Mouse (Mus musculus) bone marrow macrophage, adult 2 months (primary cell): ENCODE measurements around the gene Kcnh2. TPM values are rescaled to one million over a fixed set of nuclear protein-coding genes. Genes with fewer than 3 reads are reported as not detected.
A peak's percentile ranks its signal among the peaks of the same experiment; 100 is the strongest.

Source experiments
- H3K27ac ChIP-seq: 2 replicates; pipeline ENCODE4 v1.5.1; 2012; ENCODE audit warnings: low read depth, low read length; ENCODE audit not compliant: insufficient read depth
- H3K4me1 ChIP-seq: 2 replicates; pipeline ENCODE4 v1.6.1; 2012; ENCODE audit warnings: low read length; ENCODE audit not compliant: control insufficient read depth, insufficient read depth
- H3K4me3 ChIP-seq: 2 replicates; pipeline ENCODE4 v1.5.1; 2012; ENCODE audit warnings: mild to moderate bottlenecking, low read length, moderate library complexity; ENCODE audit not compliant: insufficient read depth
- CTCF ChIP-seq: IDR thresholded peaks from 2 replicates; pipeline ENCODE4 v1.5.1; 2012; ENCODE audit warnings: low read depth, mild to moderate bottlenecking, low read length, moderate library complexity
- POLR2A ChIP-seq: IDR thresholded peaks from 2 replicates; pipeline ENCODE4 v1.6.1; 2012; ENCODE audit warnings: mild to moderate bottlenecking, low read depth, low read length, borderline replicate concordance
- polyA plus RNA-seq: library from polyadenylated mRNA; stranded (reverse); fragments of >200 nt; gene quantifications from 2 replicates; pipeline ENCODE4 v1.2.4, GENCODE M21; 2012; ENCODE audit not compliant: missing spikeins, insufficient read depth, insufficient read length

Gene Kcnh2
- polyA plus RNA-seq, 1 experiment: not detected

DNA sequence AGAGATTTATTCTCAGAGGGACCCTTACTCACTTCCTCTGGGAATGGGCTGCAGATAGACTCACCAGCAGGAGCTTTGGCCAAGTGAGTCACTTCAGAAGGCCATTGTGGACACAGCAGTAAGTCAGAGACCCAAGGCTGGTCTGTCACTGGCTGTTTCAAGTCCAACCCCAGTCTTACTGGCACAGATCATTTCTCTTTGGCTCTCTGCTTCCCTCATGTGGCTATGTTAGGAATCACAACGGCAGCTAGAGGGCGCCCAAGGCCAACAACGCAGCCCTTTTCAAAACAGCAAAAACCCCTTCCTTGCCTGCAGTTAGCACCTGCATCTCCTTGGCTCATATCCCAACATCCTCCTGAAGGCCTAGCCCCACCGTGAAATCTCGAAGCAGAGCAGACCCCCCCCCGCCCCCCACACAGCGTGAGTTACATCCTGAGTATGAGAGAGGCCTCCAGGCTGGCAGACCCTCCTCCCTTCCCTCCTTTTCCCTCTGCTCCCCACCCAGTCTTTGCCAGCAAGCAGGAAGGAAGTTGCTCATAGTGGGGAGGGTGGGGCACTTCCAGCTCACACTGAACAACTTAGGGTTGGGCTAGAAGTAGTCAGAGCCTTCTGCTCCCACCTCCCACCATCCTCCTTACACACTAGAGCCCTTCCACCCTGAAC is 9.5 kb upstream of the Kcnh2 start:
- TF ChIP-seq POLR2A: no peak
- TF ChIP-seq CTCF: peak; percentile 91
- no peak overlapping the region for H3K4me3 ChIP-seq
- H3K4me1 ChIP-seq: peaks cover 5% of the 10 kb centered on the region
- H3K27ac ChIP-seq: no peak overlapping the region

DNA sequence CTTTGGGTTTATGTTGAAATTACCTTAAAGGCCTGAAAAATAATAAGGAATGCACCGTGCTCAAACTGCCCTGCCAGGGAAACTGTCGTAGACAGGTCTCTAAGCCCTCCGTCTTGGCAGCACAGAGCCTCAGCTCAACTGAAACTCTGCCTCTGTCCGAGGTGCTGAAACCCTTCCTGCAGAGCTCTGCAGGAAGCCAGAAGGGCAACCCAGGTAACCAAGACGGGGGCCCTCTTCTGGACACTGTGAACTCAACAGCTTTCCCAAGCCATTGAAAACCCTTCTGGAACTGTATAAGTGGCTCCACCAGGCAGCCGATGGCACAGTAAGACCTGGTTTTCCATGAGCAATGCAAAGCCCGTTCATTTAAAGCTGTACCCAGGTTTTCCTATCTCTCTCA is 6.1 kb upstream of the Kcnh2 start:
- peaks cover 5% of the 10 kb centered on the region for H3K4me1 ChIP-seq
- H3K27ac ChIP-seq: no peak overlapping the region
- H3K4me3 ChIP-seq: no peak overlapping the region
- no peak for TF ChIP-seq CTCF
- TF ChIP-seq POLR2A: no peak

GRCm38 (mm10) chr5:24356764-24357163 is 5.4 kb upstream of the Kcnh2 start:
- H3K27ac ChIP-seq: no peak overlapping the region
- no peak overlapping the region for H3K4me3 ChIP-seq
- TF ChIP-seq POLR2A (no peak), CTCF (no peak)
- H3K4me1 ChIP-seq: peaks cover 5% of the 10 kb centered on the region

DNA sequence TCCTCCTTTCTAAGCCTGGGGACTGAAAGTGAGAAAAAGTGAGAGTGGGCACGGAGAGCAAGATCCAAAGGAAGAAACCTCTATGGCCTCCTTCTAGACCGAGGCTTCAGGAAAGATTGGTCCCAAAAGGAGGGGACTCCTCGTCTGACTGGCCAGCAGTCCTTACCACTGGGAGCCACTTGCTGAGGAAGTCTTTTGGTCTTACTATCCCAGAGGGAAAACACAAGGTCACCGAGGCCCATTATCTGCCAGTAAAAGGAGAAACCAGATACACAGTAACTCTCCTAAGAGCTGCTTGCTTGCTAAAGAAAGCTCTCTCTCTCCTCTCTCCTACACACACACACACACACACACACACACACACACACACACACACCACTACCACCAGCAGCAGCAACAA is 1.9 kb upstream of the Kcnh2 start:
- H3K4me1 ChIP-seq: no peaks in the 10 kb centered on the region
- H3K4me3 ChIP-seq: no peak overlapping the region
- TF ChIP-seq POLR2A (no peak), CTCF (no peak)
- no peak overlapping the region for H3K27ac ChIP-seq

- Histone ChIP-seq H3K4me3 (no peak overlapping the region), H3K27ac (no peak overlapping the region)
Observed at GRCm38 (mm10) chr5:24352251-24352859, 951 bp upstream of the Kcnh2 start.

GRCm38 (mm10) chr5:24351701-24352171 is 332 bp upstream of the Kcnh2 start:
- peak overlapping the region; percentile 49 for H3K4me3 ChIP-seq
- no peak for TF ChIP-seq CTCF
- TF ChIP-seq POLR2A: no peak
- H3K4me1 ChIP-seq: no peaks in the 10 kb centered on the region
- no peak overlapping the region for H3K27ac ChIP-seq

More at GRCm38 (mm10) chr5:24352251-24352859, 951 bp upstream of the Kcnh2 start:
- TF ChIP-seq POLR2A (no peak), CTCF (no peak)
- no peaks in the 10 kb centered on the region for H3K4me1 ChIP-seq

GRCm38 (mm10) chr5:24350531-24351250 is 713 bp downstream of the Kcnh2 start:
- H3K4me3 ChIP-seq: no peak overlapping the region
- TF ChIP-seq CTCF: no peak
- no peak for TF ChIP-seq POLR2A

DNA sequence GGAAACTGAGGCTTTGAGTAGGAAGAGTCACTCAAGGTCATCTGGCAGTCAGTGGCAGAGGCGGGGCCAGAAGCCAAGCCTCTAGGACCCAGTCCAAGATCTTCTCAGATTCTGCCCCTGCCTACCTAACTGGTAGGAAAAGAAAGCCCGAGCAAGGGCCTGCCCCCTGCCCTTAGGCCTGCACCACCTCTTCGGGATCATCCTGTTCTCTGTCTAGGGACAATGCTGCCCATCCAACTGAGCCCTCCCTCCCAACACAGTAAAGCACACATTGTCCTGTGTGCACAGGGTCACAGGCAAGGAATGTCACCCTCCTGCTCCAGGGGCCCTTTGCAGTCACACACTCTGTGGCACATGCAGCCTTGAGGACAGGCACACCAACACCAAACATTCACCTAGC is 1.3 kb downstream of the Kcnh2 start:
- TF ChIP-seq CTCF (no peak), POLR2A (no peak)
- Histone ChIP-seq H3K4me3 (no peak overlapping the region), H3K27ac (no peak overlapping the region), H3K4me1 (no peaks in the 10 kb centered on the region)

More at GRCm38 (mm10) chr5:24350531-24351250, 713 bp downstream of the Kcnh2 start:
- Histone ChIP-seq H3K4me1 (no peaks in the 10 kb centered on the region), H3K27ac (no peak overlapping the region)

DNA sequence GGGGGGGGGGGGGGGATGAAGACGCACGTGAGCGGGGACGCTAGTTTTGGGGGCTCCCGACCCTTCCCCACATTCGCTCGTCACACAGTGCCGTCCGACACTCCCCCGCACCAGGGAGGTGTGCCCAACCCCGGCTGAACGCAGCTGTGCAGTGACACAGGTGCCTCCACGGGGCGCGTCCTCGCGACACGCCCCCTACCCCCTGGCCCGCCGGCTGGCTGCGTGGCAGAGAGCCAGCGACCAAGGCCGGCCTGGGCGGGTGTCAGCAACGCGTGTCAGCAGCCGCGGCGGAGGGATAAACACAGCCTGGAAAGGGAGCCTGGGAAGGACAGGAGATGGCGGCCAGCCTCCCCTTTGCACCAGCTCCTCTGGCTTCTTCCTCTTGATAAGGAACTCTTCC is 2.9 kb downstream of the Kcnh2 start:
- TF ChIP-seq CTCF: no peak
- no peak for TF ChIP-seq POLR2A
- no peak overlapping the region for H3K27ac ChIP-seq
- H3K4me1 ChIP-seq: no peaks in the 10 kb centered on the region
- peak overlapping the region; percentile 67 for H3K4me3 ChIP-seq

GRCm38 (mm10) chr5:24348128-24348527 is 3.3 kb downstream of the Kcnh2 start:
- no peaks in the 10 kb centered on the region for H3K4me1 ChIP-seq
- H3K4me3 ChIP-seq: peak overlapping the region; percentile 67
- TF ChIP-seq POLR2A (no peak), CTCF (no peak)
- H3K27ac ChIP-seq: no peak overlapping the region
